Mouse (Mus musculus) neural tube, embryonic 12.5 days (tissue): ENCODE measurements around the gene Pkd1. TPM values are rescaled to one million over a fixed set of nuclear protein-coding genes. Genes with fewer than 3 reads are reported as not detected.

Experiments used
- ATAC-seq: fragments of 200-750 bp; cut with Nextera tagmentation; 2 replicates; pipeline ENCODE4 v1.8.0; 2017; ENCODE audit warnings: low read depth, mild to moderate bottlenecking, moderate TSS enrichment, moderate library complexity; ENCODE audit not compliant: low FRiP score
- H3K27ac ChIP-seq: fragments of 300-500 bp; sonication (generic); 2 replicates; pipeline ENCODE4 v1.5.1; 2016
- H3K27me3 ChIP-seq: fragments of 300-500 bp; sonication (generic); replicated peaks from 2 replicates; pipeline ENCODE4 v1.6.1; 2016; ENCODE audit warnings: mild to moderate bottlenecking
- H3K36me3 ChIP-seq: fragments of 300-500 bp; sonication (generic); 2 replicates; pipeline ENCODE4 v1.6.1; 2016; ENCODE audit warnings: mild to moderate bottlenecking
- H3K4me1 ChIP-seq: fragments of 300-500 bp; sonication (generic); 2 replicates; pipeline ENCODE4 v1.6.1; 2016
- H3K4me2 ChIP-seq: fragments of 300-500 bp; sonication (generic); replicated peaks from 2 replicates; pipeline ENCODE4 v1.6.1; 2016; ENCODE audit warnings: mild to moderate bottlenecking
- H3K4me3 ChIP-seq: fragments of 300-500 bp; sonication (generic); 2 replicates; pipeline ENCODE4 v1.5.1; 2016
- H3K9ac ChIP-seq: fragments of 300-500 bp; sonication (generic); 2 replicates; pipeline ENCODE4 v1.6.1; 2016; ENCODE audit warnings: mild to moderate bottlenecking
- H3K9me3 ChIP-seq: fragments of 300-500 bp; sonication (generic); 2 replicates; pipeline ENCODE4 v1.6.1; 2016; ENCODE audit warnings: mild to moderate bottlenecking
- WGBS: fragments of 180-500 bp; shearing (Covaris S2); methylation state at CpG from one replicate; pipeline ENCODE4 v1.1.7; 2016; 5-methylcytosine and 5-hydroxymethylcytosine counted together
- polyA plus RNA-seq: library from polyadenylated mRNA; unstranded; fragments of >200 nt; fragmentation: Nextera tagmentation; extraction: Ambion mirVana; gene quantifications from 2 replicates; pipeline ENCODE4 v1.2.1, GENCODE M21; 2016

The Pkd1 gene
- polyA plus RNA-seq, 1 experiment from 2014 or later = 23.0 TPM

GRCm38 (mm10) chr17:24558600-24559099 lies 9.0 kb downstream of the Pkd1 start:
- Histone ChIP-seq H3K27me3 (no peaks in the 10 kb centered on the region), H3K9ac (no peak overlapping the region), H3K9me3 (no peaks in the 10 kb centered on the region), H3K4me1 (peaks cover 22% of the 10 kb centered on the region), H3K27ac (peak overlapping the region; percentile 77), H3K36me3 (no peaks in the 10 kb centered on the region), H3K4me3 (no peak overlapping the region), H3K4me2 (peak overlapping the region; percentile 32)
- 15% methylated on average over 4 of the region's 4 CpGs for WGBS
- ATAC-seq = peak; percentile 80; the same call in 1 of the 2 replicates

- peak overlapping the region; percentile 32 for H3K4me2 ChIP-seq
- 24% methylated on average over 3 of the region's 3 CpGs for WGBS
Observed at GRCm38 (mm10) chr17:24559146-24559545, 9.5 kb downstream of the Pkd1 start.

DNA sequence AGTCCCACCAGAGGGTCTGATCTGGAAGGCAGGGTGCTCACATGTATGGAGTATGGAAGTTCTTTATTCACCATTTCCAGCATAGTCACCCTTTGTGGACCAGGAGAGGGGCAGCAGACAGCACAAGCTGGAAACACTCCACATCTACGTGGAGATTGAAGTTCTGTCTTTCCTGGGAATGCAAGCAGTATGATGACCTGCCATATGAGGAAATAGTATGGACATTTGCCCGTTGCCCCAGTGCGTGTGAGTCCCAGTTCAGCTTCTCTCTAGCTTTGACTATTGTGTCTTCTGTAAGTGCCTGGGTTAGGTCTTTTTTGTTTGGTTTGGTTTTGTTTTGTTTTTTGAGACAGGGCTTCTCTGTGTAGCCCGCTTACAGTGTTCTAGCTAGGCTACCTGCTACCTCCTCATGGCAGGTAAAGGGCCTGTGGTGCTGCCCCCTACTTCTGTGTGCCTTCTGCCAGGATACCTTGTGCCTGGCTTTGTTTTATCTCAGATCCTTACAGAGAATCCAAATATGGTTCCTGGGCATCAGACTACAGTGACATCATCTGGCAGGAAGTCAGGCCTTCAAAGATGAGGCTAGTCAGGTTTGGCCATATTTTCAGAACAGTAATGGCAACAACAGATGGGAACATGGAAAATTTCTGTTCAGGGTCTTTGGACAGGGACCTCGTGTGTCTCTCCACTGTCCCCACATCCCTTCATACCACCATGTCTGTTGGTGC lies 10.8 kb downstream of the Pkd1 start:
- no peak for ATAC-seq
- Histone ChIP-seq H3K27ac (no peak overlapping the region), H3K4me1 (peaks cover 22% of the 10 kb centered on the region), H3K9me3 (no peaks in the 10 kb centered on the region), H3K27me3 (no peaks in the 10 kb centered on the region), H3K4me3 (no peak overlapping the region), H3K36me3 (peaks cover 8% of the 10 kb centered on the region), H3K9ac (no peak overlapping the region), H3K4me2 (no peak overlapping the region)
- WGBS = 96% methylated on average over 5 of the region's 5 CpGs

More at GRCm38 (mm10) chr17:24559146-24559545, 9.5 kb downstream of the Pkd1 start:
- H3K27me3 ChIP-seq = no peaks in the 10 kb centered on the region
- peak overlapping the region; percentile 77 for H3K27ac ChIP-seq
- ATAC-seq = peak; percentile 48; the same call in 1 of the 2 replicates
- H3K4me3 ChIP-seq = no peak overlapping the region
- no peaks in the 10 kb centered on the region for H3K36me3 ChIP-seq
- no peaks in the 10 kb centered on the region for H3K9me3 ChIP-seq
- H3K4me1 ChIP-seq = peaks cover 22% of the 10 kb centered on the region
- H3K9ac ChIP-seq = no peak overlapping the region

GRCm38 (mm10) chr17:24561592-24561991 lies 12.0 kb downstream of the Pkd1 start:
- H3K27ac ChIP-seq = no peak overlapping the region
- ATAC-seq = no peak
- H3K36me3 ChIP-seq = peaks cover 18% of the 10 kb centered on the region
- H3K9ac ChIP-seq = no peak overlapping the region
- H3K4me3 ChIP-seq = no peak overlapping the region
- H3K9me3 ChIP-seq = no peaks in the 10 kb centered on the region
- peaks cover 22% of the 10 kb centered on the region for H3K4me1 ChIP-seq
- 88% methylated on average over 2 of the region's 2 CpGs for WGBS
- no peaks in the 10 kb centered on the region for H3K27me3 ChIP-seq
- no peak overlapping the region for H3K4me2 ChIP-seq

DNA sequence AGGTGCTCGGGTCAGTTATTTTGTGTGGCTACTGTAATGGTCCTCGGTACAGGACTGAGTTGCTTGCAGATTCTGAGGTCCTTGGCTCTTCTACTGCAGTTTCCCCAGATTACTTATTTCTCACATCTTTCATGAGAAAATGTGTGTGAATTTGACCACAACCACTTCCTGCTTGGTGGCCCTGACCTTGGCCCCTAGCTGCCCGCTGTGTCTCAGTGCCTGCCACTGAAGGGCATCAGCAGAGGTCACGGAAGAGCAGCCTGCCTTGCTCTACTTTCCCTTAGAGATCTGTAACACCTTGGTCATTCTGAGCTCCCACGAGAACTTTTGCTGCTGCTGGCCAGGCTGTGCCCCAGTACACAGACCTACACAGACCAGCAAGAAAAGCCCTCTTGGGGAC lies 14.0 kb downstream of the Pkd1 start:
- 87% methylated on average over 5 of the region's 5 CpGs for WGBS

GRCm38 (mm10) chr17:24564422-24564821 lies 14.8 kb downstream of the Pkd1 start:
- Histone ChIP-seq H3K4me3 (no peak overlapping the region), H3K9ac (no peak overlapping the region), H3K4me2 (no peak overlapping the region), H3K4me1 (peaks cover 6% of the 10 kb centered on the region), H3K36me3 (peaks cover 36% of the 10 kb centered on the region), H3K27ac (no peak overlapping the region), H3K9me3 (no peaks in the 10 kb centered on the region), H3K27me3 (no peaks in the 10 kb centered on the region)
- ATAC-seq = no peak
- 92% methylated on average over 4 of the region's 4 CpGs for WGBS

More for the DNA sequence above, 14.0 kb downstream of the Pkd1 start:
- ATAC-seq = no peak
- H3K9ac ChIP-seq = no peak overlapping the region
- H3K4me1 ChIP-seq = peaks cover 14% of the 10 kb centered on the region
- H3K36me3 ChIP-seq = peaks cover 28% of the 10 kb centered on the region
- no peak overlapping the region for H3K27ac ChIP-seq
- H3K4me3 ChIP-seq = no peak overlapping the region
- no peaks in the 10 kb centered on the region for H3K9me3 ChIP-seq
- no peak overlapping the region for H3K4me2 ChIP-seq
- H3K27me3 ChIP-seq = no peaks in the 10 kb centered on the region

DNA sequence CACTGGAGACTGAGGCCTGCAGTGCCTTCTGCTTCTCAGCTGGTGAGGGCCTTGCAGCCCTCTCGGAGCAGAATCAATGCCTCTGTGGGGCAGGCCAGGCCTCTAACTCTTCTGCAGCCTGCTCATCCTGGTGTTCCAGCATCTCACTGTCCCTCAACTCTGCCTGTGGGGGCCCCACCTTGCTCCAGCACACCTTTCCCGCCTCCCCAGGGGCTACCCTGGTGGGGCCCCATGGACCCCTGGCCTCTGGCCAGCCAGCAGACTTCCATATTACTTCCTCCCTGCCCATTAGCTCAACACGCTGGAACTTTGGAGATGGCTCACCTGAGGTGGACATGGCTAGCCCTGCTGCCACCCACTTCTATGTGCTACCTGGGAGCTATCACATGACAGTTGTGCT lies 15.5 kb downstream of the Pkd1 start:
- peaks cover 5% of the 10 kb centered on the region for H3K4me1 ChIP-seq
- no peak overlapping the region for H3K4me2 ChIP-seq
- no peak overlapping the region for H3K4me3 ChIP-seq
- no peak for ATAC-seq
- no peaks in the 10 kb centered on the region for H3K9me3 ChIP-seq
- 93% methylated on average over 3 of the region's 3 CpGs for WGBS
- peaks cover 42% of the 10 kb centered on the region for H3K36me3 ChIP-seq
- no peak overlapping the region for H3K9ac ChIP-seq
- H3K27ac ChIP-seq = no peak overlapping the region
- no peaks in the 10 kb centered on the region for H3K27me3 ChIP-seq

- Histone ChIP-seq H3K9me3 (no peaks in the 10 kb centered on the region), H3K27me3 (no peaks in the 10 kb centered on the region), H3K27ac (no peak overlapping the region), H3K4me3 (no peak overlapping the region), H3K36me3 (peaks cover 47% of the 10 kb centered on the region), H3K4me1 (peaks cover 5% of the 10 kb centered on the region), H3K4me2 (no peak overlapping the region), H3K9ac (no peak overlapping the region)
- no peak for ATAC-seq
- 81% methylated on average over 3 of the region's 3 CpGs for WGBS
Observed at GRCm38 (mm10) chr17:24565792-24566191, 16.2 kb downstream of the Pkd1 start.

DNA sequence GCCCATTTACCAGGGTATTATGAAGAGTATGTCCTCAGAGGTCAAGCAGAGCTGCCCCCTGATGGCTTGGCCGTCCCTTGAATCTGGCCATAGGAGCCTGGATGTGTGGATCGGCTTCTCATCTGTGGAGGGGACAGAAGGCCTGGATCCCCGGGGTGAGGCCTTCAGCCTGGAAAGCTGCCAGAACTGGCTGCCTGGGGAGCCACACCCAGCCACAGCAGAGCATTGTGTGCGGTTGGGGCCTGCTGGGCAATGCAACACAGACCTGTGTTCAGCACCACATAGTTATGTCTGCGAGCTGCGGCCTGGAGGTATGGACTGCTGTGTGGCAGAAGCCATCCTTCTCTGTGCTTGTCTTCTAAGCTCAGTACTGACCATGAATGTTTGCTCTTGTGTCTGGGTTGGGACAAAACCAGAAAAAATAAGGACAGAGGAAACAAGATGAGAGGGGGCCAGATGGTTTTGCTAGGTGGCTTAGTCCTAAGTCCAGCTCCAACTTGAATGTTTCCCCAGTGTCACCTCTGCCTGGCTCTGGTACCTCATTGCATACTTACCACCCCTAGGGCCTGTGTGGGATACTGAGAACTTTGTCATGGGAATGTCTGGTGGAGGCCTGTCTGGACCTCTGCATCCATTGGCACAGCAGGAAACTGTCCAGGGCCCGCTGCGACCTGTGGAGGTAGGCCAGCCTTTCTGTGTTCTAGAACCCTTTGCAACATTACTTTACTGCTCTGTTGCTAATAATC lies 17.6 kb downstream of the Pkd1 start:
- ATAC-seq = no peak
- no peak overlapping the region for H3K9ac ChIP-seq
- peaks cover 5% of the 10 kb centered on the region for H3K4me1 ChIP-seq
- no peak overlapping the region for H3K4me3 ChIP-seq
- WGBS = 81% methylated on average over 8 of the region's 8 CpGs
- no peak overlapping the region for H3K27ac ChIP-seq
- H3K9me3 ChIP-seq = no peaks in the 10 kb centered on the region
- no peak overlapping the region for H3K4me2 ChIP-seq
- peaks cover 57% of the 10 kb centered on the region for H3K36me3 ChIP-seq
- H3K27me3 ChIP-seq = no peaks in the 10 kb centered on the region

DNA sequence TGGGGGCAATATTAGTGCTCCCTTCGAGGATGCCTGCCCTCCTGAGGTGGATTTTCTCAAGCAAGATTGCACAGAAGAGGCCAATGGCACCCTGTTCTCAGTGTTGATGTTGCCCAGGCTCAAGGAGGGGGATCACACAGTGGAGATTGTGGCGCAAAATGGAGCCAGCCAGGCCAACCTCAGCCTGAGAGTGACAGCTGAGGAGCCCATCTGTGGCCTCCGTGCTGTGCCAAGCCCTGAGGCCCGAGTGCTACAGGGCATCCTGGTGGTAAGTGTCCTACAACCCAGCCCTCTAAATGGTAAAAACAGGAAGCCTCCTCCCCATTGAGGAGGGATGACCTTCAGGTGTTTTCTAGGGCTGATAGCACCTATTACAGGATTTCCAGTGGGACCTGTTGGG lies 20.2 kb downstream of the Pkd1 start:
- Histone ChIP-seq H3K4me2 (no peak overlapping the region), H3K27me3 (no peaks in the 10 kb centered on the region), H3K36me3 (peaks cover 80% of the 10 kb centered on the region), H3K9me3 (no peaks in the 10 kb centered on the region), H3K4me3 (no peak overlapping the region), H3K4me1 (peaks cover 5% of the 10 kb centered on the region), H3K27ac (no peak overlapping the region), H3K9ac (no peak overlapping the region)
- whole genome bisulfite sequencing = 89% methylated on average over 4 of the region's 4 CpGs
- ATAC-seq = no peak

- Histone ChIP-seq H3K4me2 (no peak overlapping the region), H3K9me3 (no peaks in the 10 kb centered on the region), H3K4me3 (no peak overlapping the region), H3K9ac (no peak overlapping the region), H3K36me3 (peaks cover 87% of the 10 kb centered on the region), H3K27me3 (no peaks in the 10 kb centered on the region), H3K4me1 (no peaks in the 10 kb centered on the region), H3K27ac (no peak overlapping the region)
- WGBS = 94% methylated on average over 12 of the region's 12 CpGs
- no peak for ATAC-seq
Observed at GRCm38 (mm10) chr17:24572651-24573245, 23.1 kb downstream of the Pkd1 start.

DNA sequence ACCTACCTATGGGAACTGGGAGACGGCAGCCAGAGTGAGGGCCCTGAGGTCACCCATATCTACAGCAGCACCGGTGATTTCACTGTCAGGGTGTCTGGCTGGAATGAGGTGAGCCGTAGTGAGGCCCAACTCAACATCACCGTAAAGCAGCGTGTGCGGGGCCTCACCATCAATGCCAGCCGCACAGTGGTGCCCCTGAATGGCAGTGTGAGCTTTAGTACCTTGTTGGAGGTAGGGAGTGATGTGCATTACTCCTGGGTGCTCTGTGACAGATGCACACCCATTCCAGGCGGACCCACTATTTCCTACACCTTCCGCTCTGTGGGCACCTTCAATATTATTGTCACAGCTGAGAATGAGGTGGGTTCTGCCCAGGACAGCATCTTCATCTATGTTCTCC lies 24.2 kb downstream of the Pkd1 start:
- no peak overlapping the region for H3K4me2 ChIP-seq
- no peak overlapping the region for H3K27ac ChIP-seq
- peaks cover 89% of the 10 kb centered on the region for H3K36me3 ChIP-seq
- no peak overlapping the region for H3K4me3 ChIP-seq
- H3K9ac ChIP-seq = no peak overlapping the region
- WGBS = 97% methylated on average over 9 of the region's 9 CpGs
- no peaks in the 10 kb centered on the region for H3K27me3 ChIP-seq
- H3K4me1 ChIP-seq = no peaks in the 10 kb centered on the region
- no peaks in the 10 kb centered on the region for H3K9me3 ChIP-seq
- ATAC-seq = no peak
